Mouse (Mus musculus) kidney, adult 2 months (tissue): ENCODE measurements around the gene Catip.

ENCODE experiments used
- CTCF ChIP-seq: fragments of 200-500 bp; conservative IDR thresholded peaks from 2 replicates; pipeline ENCODE4 v1.5.1; 2011; ENCODE audit warnings: low read depth, mild to moderate bottlenecking, control low read depth, low read length, moderate library complexity, mixed read lengths; ENCODE audit not compliant: insufficient read depth, insufficient read length
- POLR2A ChIP-seq: fragments of 200-500 bp; IDR thresholded peaks from one replicate; pipeline ENCODE4 v1.6.1; 2011; ENCODE audit warnings: low read depth, low read length, control low read depth

DNA sequence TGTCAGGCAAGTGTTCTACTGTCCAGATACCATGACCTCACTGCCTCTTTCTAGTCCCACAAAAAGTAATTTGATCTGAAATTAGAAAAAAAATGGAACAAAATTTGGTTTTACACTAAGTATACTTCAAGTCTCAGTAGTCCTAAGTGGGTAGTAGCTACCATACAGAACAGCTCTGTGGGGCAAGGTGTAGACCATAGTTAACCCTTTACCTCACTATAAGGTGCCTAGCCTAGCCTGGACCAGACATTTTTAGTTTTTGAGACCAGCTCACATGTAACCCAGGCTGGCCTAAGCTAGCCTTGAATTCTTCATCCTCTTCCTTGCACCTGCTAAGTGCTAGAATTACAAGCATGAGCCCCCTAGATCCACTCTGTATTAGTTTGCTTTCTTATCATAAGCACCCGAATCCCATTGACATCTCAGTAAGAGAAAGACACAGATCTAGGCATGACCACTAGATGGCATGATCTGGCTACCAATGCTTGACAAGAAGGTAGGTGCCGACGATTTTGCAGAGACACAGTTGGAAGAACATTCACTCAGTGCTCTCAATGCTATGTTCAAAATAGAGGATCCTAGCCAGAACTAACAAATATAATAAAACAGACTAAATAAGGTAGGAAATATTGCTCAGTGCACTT is 48.7 kb upstream of the Catip start:
- no peak for TF ChIP-seq POLR2A
- TF ChIP-seq CTCF, result peak; percentile 80
